Mouse (Mus musculus): ENCODE results near the gene Usp24. TPM values are rescaled to one million over a fixed set of nuclear protein-coding genes. Genes with fewer than 3 reads are reported as not detected.

Gene Usp24
- total RNA-seq, 4 experiments from 2014 or later: 71.6 to 86.2 (median 74.3) TPM

- DNase-seq (ENCODE audit: low spot score in 2 of 2): no peak
These were observed 174.6 kb downstream of the Usp24 start for GRCm38 (mm10) chr4:106490620-106491019.

Other genes starting within 250 kb of the Usp24 start
- gene Pcsk9, start 148.1 kb downstream of the Usp24 start, total RNA-seq (2022): not detected
- under 1 TPM in 1 of 4 experiments, not detected in 3; 0.09 TPM for gene Bsnd, start 176.1 kb downstream of the Usp24 start, total RNA-seq (2022)
- gene Dhcr24, start 244.8 kb downstream of the Usp24 start, total RNA-seq (2022): 1 to 10 TPM; 1.2 to 2.5 (median 1.8) TPM

Data from gastrocnemius, adult 8-10 months (tissue).